Mouse (Mus musculus): ENCODE measurements around the gene Fam50b.

Fam50b gene

DNA sequence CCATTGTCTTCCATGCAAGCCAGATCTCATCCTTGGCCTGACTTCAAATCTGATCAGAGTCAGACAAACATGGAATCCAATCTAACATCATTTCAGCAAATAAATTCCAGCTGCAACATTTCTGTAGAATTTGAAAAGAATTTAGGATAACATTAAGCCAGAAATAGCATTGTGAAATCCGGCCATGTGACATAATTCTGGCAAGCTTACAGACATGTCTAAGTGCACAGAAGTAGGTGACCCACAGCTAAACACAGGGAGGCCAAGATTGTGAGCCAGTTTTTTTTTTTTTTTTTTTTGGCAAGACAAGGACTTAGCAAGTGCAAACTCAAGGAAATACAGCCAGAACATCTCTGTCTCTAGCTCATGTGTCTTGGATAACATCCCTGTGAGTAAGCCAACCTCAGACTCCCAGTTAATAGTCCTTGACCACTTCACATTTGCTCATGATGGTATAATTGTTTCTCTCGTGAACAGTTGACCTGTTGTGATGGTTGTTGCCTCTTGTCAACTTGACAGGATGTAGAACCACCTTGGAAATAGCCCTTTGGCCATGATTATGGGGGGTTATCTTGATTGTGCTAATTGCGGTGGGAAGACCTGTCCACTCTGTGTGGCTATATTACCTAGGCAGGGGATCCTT, 54.6 kb downstream of the Fam50b start:
- no peak for DNase-seq (ENCODE audit: low read depth, low spot score)

- no peak for DNase-seq (ENCODE audit: low read depth, low spot score)
Measured at GRCm38 (mm10) chr13:34793066-34793465, 58.4 kb downstream of the Fam50b start.

DNA sequence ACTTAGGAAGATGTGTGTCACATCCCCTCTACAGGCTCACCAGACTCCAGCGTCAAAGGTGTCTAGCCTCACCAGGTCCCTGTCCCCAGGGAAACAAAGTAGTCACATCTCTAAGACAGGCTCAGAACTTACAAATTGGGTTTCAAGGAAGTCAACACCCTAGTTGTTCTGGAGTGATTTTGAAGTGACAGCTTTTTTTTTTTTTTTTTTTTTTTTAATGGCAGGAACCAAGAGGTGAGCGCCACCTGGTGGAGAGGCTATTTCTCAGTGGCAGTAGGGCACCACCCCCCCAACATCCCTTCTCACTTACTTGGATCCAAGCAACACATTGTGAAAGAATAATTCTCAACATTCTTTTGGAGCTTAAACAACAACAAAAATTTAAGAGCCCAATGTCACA, 59.2 kb downstream of the Fam50b start:
- DNase-seq (ENCODE audit: low read depth, low spot score), result peak; percentile 68

- no peak for DNase-seq (ENCODE audit: low read depth, low spot score)
Measured at GRCm38 (mm10) chr13:34794426-34794825, 59.8 kb downstream of the Fam50b start.

Measured in A20 (cell line).